Mouse (Mus musculus) T-helper 2 cell (primary cell): Measurements from ENCODE around the gene Cgnl1.
"Not testable (repeated sequence)": the region's sequence is repeated elsewhere in the genome, so short reads cannot be mapped to it uniquely, and the experiment has no call there.

ENCODE experiments used
- in situ Hi-C: fragments of 300-600 bp; cut with MboI, MseI; formaldehyde crosslinking; loops from one replicate; pipeline ENCODE4 v1.15.1; 2025; ENCODE audit warnings: high pct_unique_total_duplicates

Gene Cgnl1

DNA sequence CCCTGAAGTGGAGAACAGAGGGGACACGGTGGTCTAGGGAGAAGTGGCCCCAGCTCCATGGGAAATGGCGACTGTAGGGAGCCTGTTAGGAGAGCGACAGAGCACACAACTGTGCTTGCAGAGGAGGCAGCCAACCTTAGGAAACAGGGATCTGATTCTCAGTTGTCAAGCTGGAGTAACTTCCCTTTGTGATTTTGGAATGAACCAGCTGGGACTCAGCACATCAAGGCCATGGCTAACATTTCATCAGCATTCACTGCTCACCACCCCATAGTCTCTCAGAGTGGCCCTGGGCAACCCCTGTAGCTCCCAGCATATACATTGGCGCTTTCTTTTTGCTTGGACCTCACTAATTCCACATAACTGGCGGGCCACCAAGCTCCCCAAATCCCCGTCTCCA lies 145.4 kb downstream of the Cgnl1 start:
- in situ Hi-C loops = loop anchor here (5.0 kb wide), 1 partner anchor 1091 kb away; no protein-coding TSS in a partner anchor

DNA sequence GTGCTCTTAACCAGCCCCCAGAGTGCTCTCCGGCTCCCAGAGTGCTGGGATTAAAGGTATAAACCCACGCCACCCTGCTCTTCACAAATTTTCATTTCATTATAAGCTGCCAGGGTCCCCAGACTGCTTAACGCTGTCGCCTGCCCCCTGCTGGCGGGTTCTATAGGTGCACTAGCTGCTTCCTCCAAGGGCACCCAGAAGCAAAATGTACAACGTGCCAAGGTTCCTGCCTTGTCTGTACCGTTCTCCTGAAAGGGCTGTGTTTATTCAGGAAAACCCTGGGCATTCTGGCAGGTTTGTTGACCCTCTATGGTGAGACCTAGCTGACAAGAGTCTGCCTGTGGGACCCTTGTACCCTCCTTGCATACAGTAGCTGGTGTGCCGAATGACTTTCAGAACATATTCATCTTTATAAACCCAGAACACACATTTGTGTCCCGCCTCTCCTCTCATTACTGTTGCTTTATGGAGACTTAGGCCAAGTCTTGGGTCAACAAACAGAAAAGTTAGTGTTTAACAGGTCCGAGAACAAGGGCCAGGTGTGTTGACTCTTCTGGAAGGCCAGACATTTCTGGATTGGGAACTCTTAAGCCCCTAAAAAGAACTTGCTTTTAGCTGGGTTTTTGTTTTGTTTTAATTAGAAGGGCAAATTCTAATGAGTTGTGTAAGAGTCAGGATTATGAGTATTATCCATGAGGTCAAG lies 146.5 kb downstream of the Cgnl1 start:
- in situ Hi-C loops = loop anchor here (5.0 kb wide), 1 partner anchor 1092 kb away; no protein-coding TSS in a partner anchor

DNA sequence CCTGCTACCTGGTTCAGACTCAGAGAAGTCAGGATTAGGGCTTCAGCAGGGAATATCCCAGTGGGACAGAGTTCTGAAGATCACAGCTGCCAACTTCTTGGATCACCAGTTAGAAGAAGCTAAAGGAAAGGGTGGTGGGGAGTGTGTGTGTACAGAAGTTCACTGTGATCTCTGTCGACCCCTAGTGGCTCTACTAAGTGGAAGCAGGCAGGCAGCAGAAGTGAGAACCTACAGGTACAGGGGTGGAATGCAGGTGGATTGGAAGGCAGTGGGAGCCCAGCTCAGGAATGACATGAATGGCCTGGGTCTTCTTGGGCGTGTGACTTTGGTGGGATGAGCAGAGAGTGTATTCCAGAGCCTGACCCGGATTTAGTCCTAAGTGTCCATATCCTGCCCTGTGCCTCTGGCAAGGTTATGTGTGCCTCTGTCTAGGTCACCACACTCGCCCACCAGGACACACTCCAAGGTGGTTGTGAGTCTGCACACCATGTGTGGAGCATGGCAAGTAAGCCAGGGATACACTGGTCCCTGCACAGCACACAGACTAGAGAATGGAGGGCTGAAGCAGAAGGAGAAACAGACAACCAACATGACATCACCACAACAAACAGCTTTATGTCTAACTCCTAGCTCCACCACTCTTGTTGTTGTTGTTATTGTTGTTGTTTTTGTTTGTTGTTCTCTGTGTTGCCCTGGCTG lies 147.4 kb downstream of the Cgnl1 start:
- in situ Hi-C loops = no loop called here

DNA sequence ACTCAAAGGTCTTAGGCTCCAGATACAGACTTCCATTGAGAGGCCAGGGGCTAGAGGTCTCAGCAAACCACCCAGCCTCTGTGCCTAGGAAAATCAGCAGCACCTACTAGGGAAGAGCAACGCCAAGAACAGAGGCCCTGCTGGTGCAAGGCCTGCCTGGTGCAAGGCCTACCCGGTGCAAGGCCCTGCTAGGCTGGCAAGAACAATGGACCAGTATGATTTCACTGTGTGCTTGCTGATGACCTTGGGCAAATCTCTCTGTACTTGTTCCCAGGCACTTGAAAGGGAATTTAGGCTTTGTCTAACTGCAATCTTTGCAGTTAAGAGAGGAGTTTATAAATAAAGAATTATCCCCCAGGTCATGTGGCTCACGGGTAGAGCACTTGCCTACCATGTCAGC lies 148.8 kb downstream of the Cgnl1 start:
- in situ Hi-C loops = no loop called here

DNA sequence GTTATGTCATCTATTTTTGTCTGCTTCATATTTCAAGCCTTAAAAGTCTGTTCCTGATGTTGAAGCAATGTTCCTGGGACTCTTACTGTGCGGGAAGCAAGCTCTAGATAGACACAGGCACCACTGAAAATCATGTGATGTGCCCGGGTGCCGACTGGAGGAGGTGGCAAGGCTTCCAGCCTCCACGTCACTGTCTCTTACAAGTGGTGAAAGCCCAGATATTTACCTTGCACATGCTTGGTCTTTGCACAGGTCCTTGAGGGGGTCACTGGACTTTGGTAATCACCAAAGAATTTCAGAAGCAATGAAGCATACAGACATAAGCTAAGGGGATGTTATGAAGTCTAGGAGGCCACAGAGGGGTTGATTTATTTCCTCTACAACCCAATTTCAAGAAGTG lies 149.4 kb downstream of the Cgnl1 start:
- in situ Hi-C loops = no loop called here

DNA sequence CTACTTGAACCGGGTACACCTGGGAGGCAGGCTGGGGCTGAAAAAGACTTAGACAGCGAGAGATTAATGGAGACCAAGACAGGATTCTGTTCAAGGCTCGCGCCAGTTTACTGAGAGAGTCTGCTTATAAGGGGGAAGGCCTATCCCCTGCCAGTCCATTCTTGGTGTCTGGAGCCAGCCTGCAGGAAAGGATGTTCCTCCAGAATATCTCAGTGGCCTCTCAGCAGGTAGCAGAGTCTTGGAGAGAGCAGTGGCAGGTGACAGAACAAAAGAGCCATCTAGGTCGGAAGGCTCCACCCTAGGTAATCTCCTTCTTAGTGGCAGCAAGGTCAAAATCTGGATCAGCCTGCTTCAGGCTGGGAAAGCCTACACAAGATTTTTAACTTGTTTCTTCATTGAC lies 151.3 kb downstream of the Cgnl1 start:
- in situ Hi-C loops = not testable (repeated sequence)

DNA sequence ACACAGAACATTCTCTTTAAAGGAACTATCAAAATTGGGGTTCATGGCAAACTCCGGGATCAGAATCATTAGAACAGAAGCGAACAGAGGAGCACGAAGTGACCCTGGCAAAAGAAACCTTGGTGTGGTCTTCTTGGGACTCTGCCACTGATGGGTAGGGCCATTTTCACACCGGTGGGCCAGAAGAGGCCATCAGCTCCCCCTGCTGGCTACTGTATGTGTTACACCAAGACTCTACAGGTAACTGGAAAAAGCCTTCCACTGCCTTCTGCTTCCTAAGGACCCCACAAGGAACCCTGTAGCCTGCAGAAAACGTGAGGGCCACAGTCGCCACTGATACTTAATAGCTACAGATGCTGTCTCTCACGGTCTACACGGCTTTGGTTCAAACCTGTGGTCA lies 154.0 kb downstream of the Cgnl1 start:
- in situ Hi-C loops = loop anchor here (5.0 kb wide), 1 partner anchor 80 kb away; no protein-coding TSS in a partner anchor

DNA sequence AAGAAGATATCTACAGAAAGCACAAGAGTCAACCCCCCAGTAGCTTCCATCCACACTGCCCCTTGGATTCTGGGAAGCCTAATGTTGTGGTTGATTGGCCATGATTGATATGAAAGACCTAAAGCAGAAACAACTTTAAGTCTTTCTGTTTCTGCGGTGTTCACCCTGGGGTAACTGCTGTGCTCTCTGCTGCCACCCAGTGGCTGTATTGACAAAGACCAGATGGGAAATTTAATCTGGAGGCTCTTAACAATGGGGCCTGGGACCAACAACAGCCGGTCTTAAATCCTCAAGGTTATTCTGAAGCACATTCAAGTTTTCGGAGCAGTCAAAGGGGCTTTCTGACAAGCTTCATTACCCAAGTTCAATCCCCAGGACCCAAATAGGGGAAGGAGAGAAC lies 155.2 kb downstream of the Cgnl1 start:
- in situ Hi-C loops = loop anchor here (5.0 kb wide), 1 partner anchor 79 kb away; no protein-coding TSS in a partner anchor

DNA sequence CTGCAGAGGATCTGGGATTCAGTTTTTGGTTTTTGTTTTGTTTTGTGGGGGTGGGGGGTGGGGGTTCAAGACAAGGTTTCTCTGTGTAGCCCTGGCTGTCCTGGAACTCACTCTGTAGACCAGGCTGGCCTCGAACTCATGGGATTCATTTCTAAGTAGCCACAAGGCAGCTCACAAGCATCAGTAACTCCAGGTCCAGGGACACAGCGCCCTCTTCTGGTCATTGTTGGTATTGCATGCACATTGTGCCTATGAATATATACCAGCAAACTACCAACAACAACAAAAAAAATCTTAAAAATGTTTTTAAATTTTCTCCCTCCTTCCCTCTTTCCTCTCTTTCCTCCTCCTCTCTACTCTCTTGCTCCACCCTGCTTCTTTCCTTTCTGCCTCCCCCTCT lies 156.8 kb downstream of the Cgnl1 start:
- in situ Hi-C loops = loop anchor here (5.0 kb wide), 1 partner anchor 77 kb away; no protein-coding TSS in a partner anchor

DNA sequence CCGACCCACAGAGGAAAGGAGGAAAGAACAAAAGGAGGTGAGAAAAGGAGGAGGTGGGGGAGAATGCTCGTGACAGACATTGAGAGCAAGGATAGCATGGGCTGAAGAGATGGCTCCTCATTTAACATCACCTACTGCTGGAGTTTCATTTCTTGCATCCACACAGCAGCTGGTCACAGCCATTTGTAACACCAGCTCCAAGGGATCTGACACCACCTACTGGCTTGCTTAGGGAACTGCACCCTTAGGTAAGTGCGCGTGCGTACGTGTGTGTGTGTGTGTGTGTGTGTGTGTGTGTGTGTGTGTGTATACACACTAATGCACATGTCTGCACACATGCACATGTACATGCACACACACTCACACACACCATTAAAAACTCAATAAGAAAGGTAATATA lies 158.4 kb downstream of the Cgnl1 start:
- in situ Hi-C loops = no loop called here

DNA sequence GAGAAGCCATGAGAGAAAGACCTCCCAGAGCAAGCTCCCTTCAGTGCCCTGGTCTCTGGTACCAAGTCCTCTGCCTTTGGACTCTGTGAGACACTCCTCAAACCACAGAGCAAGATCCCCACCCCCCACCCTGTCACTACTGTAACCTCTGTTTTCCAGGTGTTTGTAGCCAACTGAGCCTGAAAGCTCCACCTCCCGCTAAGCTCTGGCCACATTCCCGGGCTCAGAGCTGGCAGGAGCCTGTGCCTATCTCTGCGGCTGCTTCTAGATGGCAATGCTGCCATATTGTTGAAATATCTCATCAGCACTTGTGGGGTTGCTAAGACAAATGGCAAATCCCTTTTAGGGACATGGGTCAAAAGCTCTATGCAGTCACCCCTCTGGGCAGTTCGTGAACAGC lies 159.5 kb downstream of the Cgnl1 start:
- in situ Hi-C loops = no loop called here

DNA sequence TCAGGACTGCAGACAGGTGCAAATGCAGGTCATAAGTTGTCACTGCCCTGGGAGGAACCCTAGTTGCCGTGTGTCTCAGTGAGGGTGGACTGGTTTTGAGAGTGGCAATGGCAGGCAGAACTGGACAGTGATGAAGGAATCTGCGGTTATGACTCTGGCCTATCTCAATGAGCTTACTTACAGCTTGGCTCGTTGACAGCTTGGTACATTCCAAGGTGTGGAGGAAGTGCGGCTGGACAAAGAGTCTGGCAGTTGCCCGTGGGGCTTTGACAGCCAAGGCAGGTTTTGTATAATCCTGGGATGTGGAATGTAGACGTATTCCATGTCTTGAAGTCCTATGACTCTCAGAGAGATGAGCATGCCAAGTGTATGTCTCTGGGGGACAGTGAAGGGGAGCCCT lies 162.4 kb downstream of the Cgnl1 start:
- in situ Hi-C loops = no loop called here

DNA sequence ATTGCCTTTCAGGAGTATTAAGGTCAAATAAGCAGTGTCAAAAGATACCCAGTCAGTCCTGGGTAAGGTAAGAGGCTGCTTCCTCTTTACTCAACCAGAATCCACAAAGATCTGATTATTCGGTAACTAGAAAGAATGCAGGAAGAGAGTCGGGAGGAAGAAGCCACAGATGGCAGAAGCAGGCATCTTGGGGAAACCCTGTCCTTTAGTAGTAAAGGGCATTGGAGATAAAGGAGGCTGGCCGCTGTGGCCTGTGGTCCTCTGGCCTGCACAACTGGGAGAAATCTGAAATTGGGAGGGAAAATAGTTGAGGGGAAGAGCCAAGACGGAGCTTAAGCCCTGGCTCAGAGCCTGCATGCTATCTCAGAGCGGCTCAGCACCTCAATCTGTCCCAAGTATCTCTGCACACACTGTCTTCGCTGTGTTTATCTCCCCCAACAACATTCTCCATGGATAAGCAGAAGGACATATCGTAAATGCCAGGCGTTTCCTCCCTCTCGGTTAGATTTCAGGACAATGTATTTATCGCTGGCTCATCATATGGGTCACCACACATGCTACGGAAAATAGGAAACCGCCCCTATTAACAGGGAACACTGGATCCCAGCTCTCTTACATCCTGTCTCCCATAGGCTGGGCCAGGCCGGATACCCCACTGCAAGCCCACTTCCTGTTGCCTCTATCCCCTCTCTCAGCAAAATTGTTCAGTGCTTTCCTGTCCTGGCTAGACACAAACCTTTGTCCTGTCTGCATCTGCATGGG lies 164.9 kb downstream of the Cgnl1 start:
- in situ Hi-C loops = no loop called here

DNA sequence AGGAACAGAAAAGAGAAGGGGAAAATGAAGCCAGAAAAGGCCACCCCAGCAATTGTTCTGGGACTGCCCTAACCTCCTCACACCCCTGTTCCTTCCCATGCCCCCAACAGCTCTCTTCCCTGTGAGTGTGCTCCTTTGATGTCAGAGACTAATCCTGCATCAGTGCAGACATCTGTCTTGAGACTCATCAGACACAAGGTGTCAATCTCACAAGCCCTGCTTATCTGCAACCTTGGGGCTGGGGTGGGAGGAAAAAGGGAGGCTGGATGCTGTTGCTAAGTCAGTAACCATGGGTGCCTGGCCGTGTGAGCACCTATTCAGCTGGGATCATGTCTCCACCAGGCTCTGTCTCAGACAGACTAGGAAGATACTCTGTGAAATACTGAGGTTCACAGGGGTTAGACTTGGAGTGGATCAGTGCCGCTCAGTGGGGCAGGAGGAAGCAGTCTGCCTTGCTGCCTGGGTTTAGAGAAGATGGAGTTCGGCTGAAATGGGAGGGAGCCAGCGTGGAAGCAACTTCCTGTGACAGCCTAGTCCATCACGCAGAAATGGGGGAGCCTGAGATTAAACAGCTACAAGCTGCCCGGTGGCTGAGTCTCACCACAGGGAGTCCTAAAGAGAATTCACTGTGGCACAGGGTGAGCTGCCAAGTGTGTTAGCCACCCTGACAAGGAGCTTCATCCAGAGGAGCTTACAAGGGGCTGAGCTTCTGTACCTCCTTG lies 166.3 kb downstream of the Cgnl1 start:
- in situ Hi-C loops = no loop called here

DNA sequence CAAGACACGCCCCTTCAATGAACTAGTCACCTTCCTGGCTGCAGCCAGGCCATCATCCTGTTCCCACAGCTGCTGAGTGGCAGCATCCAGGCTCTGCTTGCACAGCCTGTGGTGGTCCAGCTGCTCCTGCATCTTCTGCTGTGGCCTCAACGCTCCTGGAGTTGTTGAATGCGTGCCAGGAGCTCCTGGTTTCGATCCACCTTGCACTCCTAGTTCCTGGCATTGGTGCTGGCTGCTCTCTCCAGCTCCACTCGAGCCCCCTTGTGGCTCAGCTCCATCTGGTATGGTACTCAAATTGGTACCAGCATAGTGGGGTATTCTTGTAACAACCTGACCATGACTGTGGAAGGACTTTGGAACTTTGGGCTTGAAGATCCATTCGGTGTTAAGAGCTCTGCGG lies 171.5 kb downstream of the Cgnl1 start:
- in situ Hi-C loops = loop anchor here (5.0 kb wide), 1 partner anchor 48 kb away; no protein-coding TSS in a partner anchor

DNA sequence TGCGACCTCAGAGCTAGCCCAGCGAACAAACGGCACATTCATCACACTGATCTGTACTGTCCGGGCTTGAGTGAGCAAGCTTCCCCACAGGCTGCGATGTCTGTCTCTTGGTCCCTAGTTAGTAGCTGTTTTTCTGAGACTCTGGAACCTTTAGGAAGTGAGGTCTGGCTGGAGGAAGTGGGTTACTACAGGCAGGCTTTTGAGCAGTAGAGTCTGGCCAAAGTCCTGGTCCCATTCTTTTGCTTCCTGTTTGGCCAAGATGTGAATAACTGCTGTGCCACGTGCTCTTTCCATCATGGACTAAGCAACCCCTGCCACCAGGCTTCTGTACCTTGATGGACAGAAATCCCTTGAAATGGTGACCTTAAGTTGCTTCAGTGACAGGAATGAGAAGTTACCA lies 174.5 kb downstream of the Cgnl1 start:
- in situ Hi-C loops = loop anchor here (5.0 kb wide), 1 partner anchor 45 kb away; no protein-coding TSS in a partner anchor

DNA sequence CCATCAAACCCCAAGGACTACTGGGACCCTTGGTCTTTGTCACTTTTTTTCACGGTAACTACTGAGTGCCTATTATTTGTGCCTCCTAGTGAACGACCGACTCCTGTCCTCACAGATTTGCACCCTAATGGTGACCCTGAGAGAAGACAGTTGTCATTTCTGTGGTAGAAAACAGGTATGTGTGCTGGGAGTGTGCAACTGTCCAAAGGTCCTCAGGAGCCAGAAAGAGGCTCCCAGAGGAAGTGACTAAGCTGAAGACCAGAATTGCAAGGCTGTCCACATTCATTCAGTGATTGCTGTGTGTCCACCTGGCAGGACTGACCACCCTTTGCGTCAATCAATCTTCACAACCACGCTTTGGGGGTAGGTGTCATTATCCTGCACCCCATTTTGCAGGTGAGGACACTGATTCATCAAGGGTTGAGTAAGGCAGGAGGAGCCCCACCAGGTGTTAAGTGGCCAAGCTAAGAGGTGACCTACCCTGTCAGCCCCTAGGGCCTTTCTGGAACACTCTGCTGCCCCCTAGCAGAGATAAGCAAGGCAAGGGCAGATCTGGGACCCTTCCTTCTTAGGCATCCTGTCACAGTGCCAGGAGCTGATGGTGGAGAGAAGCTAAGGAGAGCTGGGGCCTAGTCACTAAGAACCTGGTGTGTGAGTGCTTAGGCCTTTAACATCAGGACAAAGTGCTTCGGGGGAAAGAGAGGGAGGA lies 178.7 kb downstream of the Cgnl1 start:
- in situ Hi-C loops = no loop called here

DNA sequence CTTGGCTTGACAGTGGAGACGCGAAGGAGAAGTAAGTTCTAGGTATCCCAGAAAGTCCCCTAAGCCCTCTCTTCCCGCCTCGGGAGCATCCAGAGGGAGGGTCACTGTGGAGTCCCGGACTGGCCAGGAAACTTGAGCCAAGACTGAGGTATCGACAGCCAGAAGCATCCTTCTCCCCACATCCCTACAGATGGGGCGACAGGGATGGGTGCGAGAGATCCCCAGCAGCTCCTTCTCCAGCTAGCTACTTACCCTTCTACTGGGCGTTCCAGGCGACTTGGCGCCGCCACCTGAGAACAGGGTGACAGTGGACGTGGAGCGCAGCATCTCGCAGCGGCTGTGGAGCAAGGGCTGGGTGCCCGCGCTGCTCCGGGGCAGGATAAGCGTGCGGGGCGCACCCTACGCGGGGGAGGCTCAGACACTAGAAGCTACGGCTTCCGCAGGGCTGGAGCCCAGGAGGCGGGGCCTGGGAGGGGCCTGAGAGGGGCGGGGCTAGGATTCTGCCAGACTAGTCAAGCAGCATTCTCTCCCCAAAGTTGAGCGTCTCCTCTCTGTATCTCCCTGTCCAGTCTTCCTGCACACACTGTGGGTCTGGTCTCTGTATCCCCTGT lies 179.4 kb downstream of the Cgnl1 start, which contains the start of gene Myzap:
Myzap (minus strand) TSS at position 423 of the 611 bp plus-strand sequence.
- in situ Hi-C loops = no loop called here

DNA sequence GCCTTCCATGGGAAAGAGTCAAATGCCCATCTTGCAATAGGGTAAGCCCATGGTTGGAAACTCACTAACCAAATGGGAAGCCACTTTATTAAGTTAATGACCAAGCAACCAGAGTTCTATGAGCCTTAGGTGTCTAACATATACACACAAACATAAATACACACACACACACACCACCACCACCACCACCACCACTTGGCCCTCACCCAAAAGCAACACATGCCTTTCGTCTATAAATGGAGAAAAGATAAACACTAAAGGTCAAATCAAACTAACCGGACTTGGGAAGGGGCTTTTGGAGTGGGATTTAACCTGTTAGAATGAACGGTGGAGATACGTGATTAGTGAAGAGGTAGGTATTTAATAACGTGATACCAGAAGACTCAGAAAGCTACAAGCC lies 180.3 kb downstream of the Cgnl1 start:
- in situ Hi-C loops = no loop called here

DNA sequence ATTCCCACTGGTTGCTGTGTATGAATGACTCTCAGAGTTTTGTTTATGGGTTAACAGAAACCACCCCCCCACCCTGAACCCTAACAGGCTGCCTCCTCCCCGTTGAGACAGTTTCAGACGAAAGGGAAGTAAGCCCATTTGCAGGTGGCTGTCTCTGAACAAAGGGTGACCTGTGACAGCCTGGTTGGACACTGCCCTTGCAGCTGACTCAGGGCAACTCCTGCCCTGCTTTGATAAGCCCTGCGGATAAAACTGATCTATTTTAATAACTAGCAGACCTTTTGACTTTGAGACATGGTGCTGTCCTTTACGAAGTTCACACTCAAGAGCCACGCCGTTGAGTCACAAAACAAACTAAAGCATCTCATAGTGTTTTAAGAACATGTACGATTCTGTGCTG lies 181.6 kb downstream of the Cgnl1 start:
- in situ Hi-C loops = no loop called here
